Mouse (Mus musculus) c-Kit-negative CD71-positive TER-119-positive erythroid progenitor cells, embryonic 14.5 days (primary cell): ENCODE measurements around the gene Raet1e.
"Not testable (repeated sequence)": the region's sequence is repeated elsewhere in the genome, so short reads cannot be mapped to it uniquely, and the experiment has no call there.

Source experiments
- DNase-seq: peaks from one replicate; pipeline ENCODE4 v3.0.0-alpha.2; 2013; ENCODE audit warnings: low read depth, low spot score

The Raet1e gene

DNA sequence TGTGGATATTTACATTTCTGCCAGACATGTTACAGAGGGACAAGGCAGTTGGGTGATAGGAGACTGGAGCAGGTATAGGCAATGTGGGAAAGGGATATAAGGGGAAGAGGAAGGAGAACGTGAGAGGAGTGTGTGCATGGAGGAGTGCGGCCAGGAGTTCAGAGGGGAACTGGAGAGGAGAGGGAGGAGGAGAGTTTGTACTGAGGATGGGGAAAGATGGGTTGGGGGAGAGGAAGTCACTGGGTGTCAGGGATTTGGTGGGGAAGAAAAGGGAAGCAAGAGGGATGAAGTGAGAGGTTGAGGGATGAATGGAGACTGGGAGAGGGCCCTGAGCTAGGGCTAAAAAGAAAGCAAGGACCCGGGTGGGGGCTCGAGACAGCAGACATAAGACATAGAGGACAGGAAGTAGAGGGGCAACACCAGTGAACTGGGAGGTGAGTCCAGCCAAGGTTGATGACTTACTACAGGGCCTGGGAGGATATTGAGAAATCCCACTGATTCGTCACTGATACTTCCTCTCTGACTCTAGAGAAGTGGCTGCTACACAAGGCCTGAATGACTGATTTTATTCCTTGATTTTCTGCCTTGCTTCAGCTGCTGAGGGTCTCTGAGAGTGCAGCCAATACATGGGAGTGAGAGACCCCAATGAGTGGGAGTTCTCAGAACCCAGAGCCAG, 7.1 kb downstream of the Raet1e start:
- not testable (repeated sequence) for DNase-seq

DNA sequence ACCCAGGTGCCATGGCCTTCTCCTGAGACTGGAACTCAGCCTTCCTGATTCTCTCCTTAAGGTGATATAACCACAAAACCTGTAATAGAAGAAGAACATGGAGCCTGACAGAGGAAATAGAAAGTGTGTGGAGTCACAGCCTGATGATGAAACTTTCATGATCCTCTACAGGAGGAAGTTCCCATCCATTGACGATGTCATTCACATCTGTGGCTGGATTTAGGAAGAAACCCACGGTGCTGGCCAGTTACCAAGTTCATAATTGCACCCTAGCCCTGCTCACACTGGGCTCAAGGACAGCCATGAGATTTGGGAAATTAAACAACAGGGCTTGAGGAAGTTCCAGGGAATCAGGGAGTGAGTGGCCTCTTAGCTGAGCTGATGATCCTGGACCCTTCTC, 7.7 kb downstream of the Raet1e start:
- DNase-seq, result not testable (repeated sequence)

DNA sequence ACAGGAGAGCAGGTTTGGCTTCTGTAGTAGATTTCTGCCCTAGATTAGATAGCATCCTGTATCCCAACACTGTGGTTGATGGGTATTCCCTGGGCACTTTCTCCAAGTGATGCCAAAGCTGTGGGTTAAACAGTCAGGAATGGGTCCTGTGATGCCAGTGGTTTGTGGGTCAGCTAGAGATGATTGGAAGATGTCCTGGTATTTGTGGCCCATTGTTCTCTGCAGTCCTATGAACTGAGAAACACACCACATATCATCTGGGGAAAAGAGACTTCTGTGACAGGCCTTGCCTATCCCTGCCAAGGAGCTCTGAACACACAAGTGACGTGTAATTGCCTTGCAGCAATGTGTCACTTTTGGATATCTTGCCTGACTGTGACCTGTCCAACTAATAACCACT, 8.7 kb downstream of the Raet1e start:
- not testable (repeated sequence) for DNase-seq

DNA sequence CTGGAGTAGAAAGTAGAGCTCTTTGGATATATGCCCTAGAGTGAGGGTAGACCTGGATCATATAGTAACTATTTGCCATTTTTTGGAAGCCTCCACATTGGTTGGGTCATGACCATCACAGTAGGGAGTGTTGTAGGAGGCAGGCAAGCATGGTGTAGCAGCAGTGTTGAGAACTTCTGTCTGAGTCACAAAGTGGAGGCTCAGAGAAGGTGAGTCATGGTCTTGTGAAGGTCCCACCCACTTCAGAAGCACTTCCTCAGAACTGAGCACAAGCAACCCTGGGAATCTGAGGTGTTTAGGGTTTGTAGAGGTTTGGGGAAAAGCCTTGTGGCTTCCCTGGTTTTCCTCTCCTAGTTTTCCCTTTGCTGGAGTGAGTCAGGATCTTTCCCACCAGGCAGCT, 10.7 kb downstream of the Raet1e start:
- not testable (repeated sequence) for DNase-seq

- not testable (repeated sequence) for DNase-seq
Observed at GRCm38 (mm10) chr10:22172431-22173334, 14.3 kb downstream of the Raet1e start.

DNA sequence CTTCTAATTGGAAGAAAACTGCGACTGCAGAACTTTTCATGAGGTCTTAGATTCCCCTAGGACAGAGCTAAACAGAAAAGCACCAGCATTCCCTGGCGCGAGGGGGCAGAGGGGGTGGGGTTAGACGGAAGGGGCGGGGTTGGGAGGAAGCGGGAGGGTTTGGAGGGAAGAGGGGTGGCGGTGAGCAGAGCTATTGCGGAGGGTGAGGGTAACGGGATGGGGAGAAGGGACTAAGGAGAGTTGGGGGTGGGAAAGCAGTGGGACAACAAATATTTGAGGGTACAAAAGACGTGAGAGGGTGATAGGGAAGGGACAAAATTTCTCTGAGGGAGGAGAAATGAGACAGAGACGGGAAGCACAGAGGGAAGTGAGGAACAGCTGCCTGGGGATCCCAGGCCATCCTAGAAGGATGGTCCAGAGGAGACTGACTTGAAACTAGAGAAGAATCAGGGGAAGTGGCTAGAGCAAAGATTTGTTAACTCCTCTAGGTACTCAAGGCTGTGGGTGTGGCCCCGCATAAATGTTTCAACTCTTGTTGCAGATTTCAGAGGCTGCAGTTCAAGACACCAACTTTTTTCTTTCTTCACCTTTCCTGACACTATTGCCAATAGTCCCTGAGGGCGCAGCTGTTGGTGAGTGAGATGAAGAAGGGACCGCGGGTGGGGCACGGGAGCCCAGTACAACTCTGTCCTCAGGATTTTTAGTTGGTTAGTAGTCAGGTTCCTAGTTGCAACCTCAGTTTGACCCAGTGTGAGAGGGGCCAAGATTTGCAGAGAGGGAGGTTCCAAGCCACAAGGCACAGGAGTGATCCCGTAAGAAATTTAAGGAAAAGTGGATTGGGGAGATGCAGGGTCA, 15.2 kb downstream of the Raet1e start:
- DNase-seq, result not testable (repeated sequence)

DNA sequence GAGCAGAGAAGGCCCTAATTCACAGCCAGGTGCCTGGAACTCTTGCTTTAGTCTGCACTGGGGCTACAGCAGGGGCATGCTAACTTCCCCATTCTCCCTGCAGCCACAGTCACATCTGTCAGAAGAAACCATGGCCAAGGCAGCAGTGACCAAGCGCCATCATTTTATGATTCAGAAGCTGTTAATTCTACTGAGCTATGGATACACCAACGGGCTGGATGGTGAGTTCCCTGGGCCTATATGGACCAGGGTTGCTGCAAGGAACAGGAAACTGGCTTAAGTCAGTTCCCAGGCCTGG, 15.8 kb downstream of the Raet1e start:
- DNase-seq, result not testable (repeated sequence)

DNA sequence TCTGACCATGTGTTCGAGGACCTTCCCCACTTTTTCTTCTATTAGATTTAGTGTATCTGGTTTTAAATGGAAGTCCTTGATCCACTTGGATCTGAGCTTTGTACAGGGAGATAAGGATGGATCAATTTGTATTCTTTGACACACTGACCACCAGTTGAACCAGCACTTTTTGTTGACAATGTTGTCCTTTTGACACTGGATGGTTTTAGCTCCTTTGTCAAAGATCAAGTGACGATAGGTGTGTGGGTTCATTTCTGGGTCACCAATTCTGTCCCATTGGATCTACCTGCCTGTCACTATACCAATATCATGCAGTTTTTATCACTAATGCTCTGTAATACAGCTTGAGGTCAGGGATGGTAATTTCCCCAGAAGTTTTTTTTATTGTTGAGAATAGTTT, 18.1 kb downstream of the Raet1e start:
- DNase-seq, result not testable (repeated sequence)

DNA sequence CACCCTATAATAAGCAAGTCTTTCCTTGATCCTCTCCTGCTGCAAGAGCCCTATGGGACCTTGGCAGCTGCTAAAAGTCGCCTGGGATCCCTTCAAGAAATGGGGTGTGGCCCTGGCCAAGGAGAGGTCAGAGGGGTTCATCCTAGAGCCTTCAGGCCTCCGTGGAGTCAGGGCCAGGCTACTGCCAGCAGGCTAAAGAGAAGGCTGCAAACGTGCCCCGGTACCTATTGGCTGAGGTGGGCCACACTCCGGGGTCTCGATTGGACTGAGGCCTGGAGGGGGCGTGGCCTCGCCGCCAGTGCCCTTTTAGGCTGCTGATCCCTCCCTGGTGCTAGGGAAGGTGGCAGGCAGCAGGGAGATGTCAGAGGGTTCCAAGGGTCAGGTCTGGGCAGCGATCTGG, 32.7 kb downstream of the Raet1e start:
- not testable (repeated sequence) for DNase-seq

GRCm38 (mm10) chr10:22201352-22201751, 43.0 kb downstream of the Raet1e start:
- not testable (repeated sequence) for DNase-seq

DNA sequence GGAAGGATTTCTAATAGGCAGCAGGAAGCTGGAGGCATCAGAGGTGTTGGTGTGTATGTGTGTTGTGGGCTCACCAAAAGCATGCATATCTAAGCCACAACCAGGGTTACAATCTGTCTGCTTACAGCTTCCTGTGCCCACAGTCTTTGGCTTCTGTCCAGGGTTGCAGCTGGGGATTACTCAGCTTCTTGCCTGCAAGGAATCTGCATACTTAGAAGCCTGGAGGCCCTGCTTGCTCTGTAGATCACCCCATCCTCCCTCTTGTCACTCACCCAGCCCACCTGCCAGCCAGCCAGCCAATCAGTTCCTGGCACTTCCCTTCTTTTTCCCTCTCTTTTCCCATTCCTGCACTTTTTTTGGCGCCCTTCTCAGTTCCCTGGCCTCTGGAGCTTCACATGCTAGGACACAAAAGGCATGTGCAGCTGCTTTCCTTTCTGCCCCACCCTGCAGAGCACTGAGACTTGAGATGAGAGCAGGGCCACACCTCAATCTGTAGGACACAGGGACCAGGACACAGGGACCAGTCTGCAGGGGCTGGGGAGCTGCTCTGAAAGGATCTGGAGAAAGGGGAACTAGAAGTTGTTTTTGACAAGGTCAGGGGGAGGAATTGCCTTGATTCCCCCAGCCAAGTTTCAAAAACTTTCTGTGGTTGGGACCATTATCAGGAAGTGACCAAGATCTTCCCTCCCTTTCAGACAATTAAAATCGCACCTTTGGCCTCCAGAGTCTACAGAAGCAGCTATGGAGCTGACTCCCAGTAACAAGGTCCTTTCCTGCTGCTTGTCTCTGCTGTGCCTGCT, 44.6 kb downstream of the Raet1e start:
- not testable (repeated sequence) for DNase-seq

GRCm38 (mm10) chr10:22206443-22206842, 48.1 kb downstream of the Raet1e start:
- not testable (repeated sequence) for DNase-seq

DNA sequence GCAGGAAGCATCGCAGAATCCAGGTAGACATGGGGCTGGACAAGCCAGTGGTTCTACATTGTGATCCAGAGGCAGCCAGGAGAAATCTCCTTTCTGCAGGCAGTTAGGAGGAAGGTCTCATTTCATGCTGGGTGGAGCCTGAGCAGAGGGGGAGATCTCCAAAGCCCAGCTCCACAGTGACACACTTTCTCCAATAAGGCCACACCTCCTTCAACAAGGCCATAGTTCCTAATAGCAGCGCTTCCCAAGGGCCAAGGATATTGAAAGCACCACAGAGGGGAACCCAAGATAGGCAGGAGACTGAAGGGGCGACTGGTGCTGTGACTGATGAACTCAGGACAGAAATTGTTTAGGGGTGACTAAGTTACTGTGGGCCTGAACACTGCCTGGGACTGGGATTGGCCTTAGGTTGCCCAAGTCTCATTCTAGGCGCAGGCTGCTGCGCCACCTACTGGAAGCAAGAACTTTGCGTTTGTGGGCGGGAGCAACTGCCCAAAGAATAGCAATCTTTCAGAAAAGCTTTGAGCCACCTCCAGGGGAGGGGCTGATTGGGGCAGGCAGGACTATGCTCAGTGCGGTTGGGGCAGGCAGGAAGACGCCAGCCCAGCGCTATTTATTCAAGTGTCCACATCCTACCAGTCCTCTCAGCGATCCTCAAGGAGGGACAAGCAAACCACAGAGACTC, 53.8 kb downstream of the Raet1e start:
- not testable (repeated sequence) for DNase-seq

DNA sequence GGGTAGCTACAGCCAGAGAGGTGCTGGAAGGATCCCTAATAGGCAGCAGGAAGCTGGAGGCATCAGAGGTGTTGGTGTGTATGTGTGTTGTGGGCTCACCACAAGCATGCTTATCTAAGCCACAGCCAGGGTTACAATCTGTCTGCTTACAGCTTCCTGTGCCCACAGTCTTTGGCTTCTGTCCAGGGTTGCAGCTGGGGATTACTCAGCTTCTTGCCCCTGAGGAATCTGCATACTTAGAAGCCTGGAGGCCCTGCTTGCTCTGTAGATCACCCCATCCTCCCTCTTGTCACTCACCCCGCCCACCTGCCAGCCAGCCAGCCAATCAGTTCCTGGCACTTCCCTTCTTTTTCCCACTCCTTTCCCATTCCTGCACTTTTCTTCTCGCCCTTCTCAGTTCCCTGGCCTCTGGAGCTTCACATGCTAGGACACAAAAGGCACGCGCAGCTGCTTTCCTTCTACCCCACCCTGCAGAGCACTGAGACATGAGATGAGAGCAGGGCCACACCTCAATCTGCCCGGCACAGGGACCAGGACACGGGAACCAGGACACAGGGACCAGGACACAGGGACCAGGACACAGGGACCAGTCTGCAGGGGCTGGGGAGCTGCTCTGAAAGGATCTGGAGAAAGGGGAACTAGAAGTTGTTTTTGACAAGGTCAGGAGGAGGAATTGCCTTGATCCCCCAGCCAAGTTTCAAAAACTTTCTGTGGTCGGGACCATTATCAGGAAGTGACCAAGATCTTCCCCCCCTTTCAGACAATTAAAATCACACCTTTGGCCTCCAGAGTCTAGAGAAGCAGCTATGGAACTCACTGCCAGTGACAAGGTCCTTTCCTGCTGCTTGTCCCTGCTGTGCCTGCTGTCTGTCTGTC, 65.3 kb downstream of the Raet1e start:
- DNase-seq, result not testable (repeated sequence)

DNA sequence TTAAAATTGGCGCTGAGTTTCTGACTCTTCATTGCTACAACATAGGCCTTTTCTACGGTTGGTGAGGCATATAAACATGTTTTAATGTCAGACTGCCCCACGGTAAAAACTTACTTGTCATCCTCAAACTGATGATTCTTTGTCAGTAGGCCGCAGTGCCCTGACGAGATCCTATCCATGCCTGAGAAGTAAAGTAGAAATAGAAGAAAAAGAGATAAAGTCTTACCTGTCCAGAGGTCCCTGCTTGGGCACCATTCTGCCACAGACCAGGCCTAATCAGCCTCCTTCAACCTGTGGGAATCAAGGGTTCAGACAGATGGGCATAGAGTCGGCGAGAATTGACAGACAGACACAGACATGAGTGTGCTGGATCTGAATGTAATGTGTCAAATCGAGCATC, 106.7 kb downstream of the Raet1e start:
- no peak for DNase-seq

DNA sequence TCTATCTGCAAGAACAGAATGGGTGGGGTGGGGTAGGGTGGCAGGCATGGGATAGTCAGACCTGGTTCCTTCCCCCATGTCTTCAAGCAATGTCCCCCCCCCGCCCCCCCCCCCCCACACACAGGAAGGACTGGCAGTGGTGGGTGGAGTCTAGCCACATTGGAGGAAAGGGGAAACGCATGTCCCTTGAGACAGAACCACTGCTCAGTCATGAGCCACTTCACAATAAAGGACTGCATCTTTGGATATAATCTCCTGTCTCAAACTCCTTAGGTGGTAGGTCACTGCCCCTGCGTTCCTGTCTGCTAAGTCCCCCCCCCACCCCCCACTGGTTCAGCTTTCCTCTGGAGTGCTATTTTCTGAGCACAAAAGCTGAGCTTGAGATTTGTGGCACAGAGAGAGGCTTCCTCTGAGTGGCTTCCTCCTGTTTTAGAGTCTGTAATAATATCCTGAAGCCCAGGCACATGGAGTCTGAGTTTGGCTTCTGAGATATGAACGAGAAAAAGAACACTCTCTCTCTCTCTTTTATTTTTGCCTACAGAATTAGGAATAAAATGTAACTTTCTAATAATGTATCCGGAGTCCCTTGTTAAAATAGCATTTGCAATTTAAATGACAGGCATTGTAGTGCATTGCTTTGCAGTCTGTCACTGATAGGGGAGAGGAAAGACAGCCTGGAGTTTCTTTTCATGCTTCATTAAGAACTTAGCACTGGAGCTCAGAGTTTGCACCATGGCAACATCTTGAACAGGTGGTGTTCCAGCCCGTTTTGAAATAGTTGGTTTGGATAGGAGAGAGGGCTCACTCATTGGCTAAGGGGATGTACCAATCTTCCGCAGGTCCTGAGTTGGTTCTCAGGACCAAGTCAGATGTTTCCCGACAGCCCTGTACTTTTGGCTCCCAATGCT, 112.8 kb downstream of the Raet1e start:
- DNase-seq, result not testable (repeated sequence)

DNA sequence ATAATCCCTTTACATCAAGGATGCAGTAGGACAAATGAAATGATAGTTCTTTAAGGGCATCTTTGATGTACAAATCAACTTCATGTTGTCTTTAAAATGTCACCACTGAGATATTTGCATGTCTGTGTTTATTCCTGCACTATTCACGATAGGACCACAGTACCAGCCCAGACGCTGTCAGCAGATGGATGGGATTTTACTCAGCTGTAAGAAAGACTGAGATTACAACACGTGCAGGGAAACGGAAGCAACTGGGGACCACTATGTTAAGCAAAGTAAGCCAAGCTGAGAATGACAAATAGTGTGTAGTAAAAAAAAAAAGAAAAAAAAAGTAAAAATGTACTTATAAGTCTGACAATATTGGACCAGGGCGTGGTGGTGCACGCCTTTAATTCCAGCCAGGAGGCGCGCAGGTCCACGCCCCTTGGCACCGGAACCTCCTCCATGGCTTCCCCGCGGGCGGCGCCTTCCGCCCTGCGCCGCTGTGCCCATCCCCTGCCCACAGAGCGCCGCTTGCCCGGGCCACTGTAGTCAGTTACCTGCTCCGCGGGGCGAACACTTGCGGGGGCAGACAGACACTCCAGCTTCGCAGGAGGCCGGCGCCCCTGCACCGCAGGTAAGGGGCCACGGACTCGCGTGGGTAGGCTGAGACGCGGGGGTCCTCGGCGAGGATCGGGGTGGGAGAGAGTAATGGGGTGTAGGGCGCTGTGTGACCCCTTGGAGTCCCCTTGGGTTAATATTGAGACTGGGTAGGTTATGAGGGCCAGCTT, 114.7 kb downstream of the Raet1e start:
- DNase-seq, result not testable (repeated sequence)
